Mouse (Mus musculus) limb, embryonic 14.5 days (tissue): ENCODE measurements around the gene Spsb1. TPM values are rescaled to one million over a fixed set of nuclear protein-coding genes. Genes with fewer than 3 reads are reported as not detected.
A peak's percentile ranks its signal among the peaks of the same experiment; 100 is the strongest.

Experiments used
- ATAC-seq: fragments of 200-750 bp; cut with Nextera tagmentation; 2 replicates; pipeline ENCODE4 v1.8.0; 2017; ENCODE audit warnings: low read depth, moderate number of reproducible peaks, moderate TSS enrichment; ENCODE audit not compliant: low FRiP score
- DNase-seq: peaks from one replicate; pipeline ENCODE4 v3.0.0-alpha.2; 2015; ENCODE audit warnings: low spot score
- H3K27ac ChIP-seq: fragments of 300-500 bp; sonication (generic); replicated peaks from 2 replicates; pipeline ENCODE4 v1.5.1; 2014; ENCODE audit warnings: low read depth, mild to moderate bottlenecking, low read length, moderate library complexity, mixed read lengths
- H3K27me3 ChIP-seq: fragments of 300-500 bp; sonication (generic); 2 replicates; pipeline ENCODE4 v1.6.1; 2014; ENCODE audit warnings: low read length, mixed read lengths; ENCODE audit not compliant: control insufficient read depth, insufficient read depth
- H3K36me3 ChIP-seq: fragments of 300-500 bp; sonication (generic); 2 replicates; pipeline ENCODE4 v1.6.1; 2014; ENCODE audit warnings: mild to moderate bottlenecking, low read length, moderate library complexity, mixed read lengths; ENCODE audit not compliant: control insufficient read depth, insufficient read depth
- H3K4me1 ChIP-seq: fragments of 300-500 bp; sonication (generic); 2 replicates; pipeline ENCODE4 v1.6.1; 2014; ENCODE audit warnings: antibody characterized with exemption, low read length, mixed read lengths; ENCODE audit not compliant: control insufficient read depth, insufficient read depth
- H3K4me2 ChIP-seq: fragments of 300-500 bp; sonication (generic); replicated peaks from 2 replicates; pipeline ENCODE4 v1.6.1; 2014; ENCODE audit warnings: low read depth, mild to moderate bottlenecking, low read length, moderate library complexity; ENCODE audit not compliant: severe bottlenecking
- H3K4me3 ChIP-seq: fragments of 300-500 bp; sonication (generic); replicated peaks from 2 replicates; pipeline ENCODE4 v1.5.1; 2014; ENCODE audit warnings: low read length
- H3K9ac ChIP-seq: fragments of 300-500 bp; sonication (generic); 2 replicates; pipeline ENCODE4 v1.6.1; 2014; ENCODE audit warnings: mild to moderate bottlenecking, low read depth, low read length, moderate library complexity; ENCODE audit not compliant: severe bottlenecking
- H3K9me3 ChIP-seq: fragments of 300-500 bp; sonication (generic); 2 replicates; pipeline ENCODE4 v1.6.1; 2016; ENCODE audit warnings: low read length; ENCODE audit not compliant: control insufficient read depth
- POLR2A ChIP-seq: fragments of 200-500 bp; IDR thresholded peaks from 2 replicates; pipeline ENCODE4 v1.8.0; 2012; ENCODE audit warnings: inconsistent platforms, mild to moderate bottlenecking, moderate library complexity, borderline replicate concordance; ENCODE audit not compliant: insufficient read depth, insufficient read length; ENCODE audit errors: extremely low read depth
- WGBS: fragments of 180-500 bp; shearing (Covaris S2); extraction: QIAGEN DNeasy Blood & Tissue Kit; methylation state at CpG from one replicate; pipeline ENCODE4 v1.1.7; 2014; 5-methylcytosine and 5-hydroxymethylcytosine counted together
- polyA plus RNA-seq, 2 experiments: library from polyadenylated mRNA; depleted of rRNA in 1 of 2; stranded (reverse) in 1 of 2; unstranded in 1 of 2; fragments of >200 nt; fragmentation: Nextera tagmentation in 1 of 2; extraction: Ambion mirVana in 1 of 2; gene quantifications; 2 replicates each; pipeline versions ENCODE4 v1.2.1 to v1.2.3; 2012 to 2014

Gene Spsb1
- polyA plus RNA-seq, 2 experiments, result 18.0 to 19.4 TPM

DNA sequence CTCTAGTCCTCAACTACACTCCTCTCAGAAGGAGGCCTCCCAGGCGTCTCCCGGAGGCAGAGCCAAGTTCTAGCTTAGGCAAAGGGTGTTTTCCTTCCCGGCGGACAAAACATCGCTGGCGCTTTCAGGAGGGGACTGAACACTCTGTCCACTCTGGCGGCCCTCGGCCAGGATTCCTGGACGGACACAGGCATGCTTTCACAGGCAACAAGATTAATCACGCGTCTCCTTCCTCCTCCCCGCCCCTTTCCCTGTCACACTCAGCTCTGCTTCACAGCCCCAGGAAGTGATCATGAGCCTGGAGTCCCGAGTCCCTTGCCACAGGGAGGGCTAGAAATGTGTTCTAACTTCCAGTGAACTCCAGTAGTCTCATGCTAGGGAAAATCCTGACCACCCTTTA, 65.0 kb downstream of the Spsb1 start:
- no peaks in the 10 kb centered on the region for H3K36me3 ChIP-seq
- peaks cover 66% of the 10 kb centered on the region for H3K4me1 ChIP-seq
- H3K27ac ChIP-seq, result peak overlapping the region; percentile 86
- DNase-seq, result no peak
- 17% methylated on average over 13 of the region's 13 CpGs for WGBS
- H3K4me2 ChIP-seq, result peak overlapping the region; percentile 35
- no peaks in the 10 kb centered on the region for H3K27me3 ChIP-seq
- peak overlapping the region; percentile 38; the same call in 1 of the 2 replicates for H3K9ac ChIP-seq
- H3K9me3 ChIP-seq, result no peaks in the 10 kb centered on the region
- H3K4me3 ChIP-seq, result no peak overlapping the region
- TF ChIP-seq POLR2A, result no peak
- ATAC-seq, result no peak

DNA sequence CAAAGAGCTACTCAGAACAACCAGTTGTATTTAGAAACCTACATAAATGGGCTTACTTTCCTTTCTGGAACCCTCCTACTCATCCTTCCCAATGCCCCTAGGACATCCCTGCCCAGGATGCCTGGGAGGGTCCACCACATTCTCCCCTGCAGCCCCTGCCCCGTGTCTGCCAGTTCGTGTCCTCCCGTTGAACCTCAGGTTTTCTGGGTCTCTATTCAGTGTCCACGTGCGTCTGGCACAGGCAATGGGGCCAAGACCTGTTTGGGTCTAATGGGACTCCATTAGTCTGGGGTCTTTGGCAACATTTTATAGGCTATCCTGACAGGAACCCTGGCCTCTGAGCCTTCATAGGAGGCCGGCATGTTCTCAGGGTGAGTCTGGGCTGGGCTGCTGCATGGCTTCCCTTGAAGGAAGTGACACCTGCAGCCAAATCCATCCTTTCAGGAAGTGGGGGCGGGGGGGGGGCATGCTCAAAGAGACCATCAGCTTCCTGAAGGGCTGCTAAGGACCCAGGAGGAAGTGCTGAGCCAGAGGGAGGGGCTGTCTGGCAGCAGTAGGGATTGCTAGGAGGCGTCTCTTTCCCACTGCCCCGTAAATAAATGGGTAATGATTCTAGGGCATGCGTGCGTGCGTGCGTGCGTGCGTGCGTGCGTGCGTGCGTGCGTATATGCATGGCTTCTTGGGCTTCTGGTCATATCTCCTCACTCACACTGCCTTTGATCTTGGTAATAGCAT, 65.9 kb downstream of the Spsb1 start:
- no peak overlapping the region for H3K9ac ChIP-seq
- TF ChIP-seq POLR2A, result no peak
- no peak for DNase-seq
- no peaks in the 10 kb centered on the region for H3K36me3 ChIP-seq
- H3K4me1 ChIP-seq, result peaks cover 56% of the 10 kb centered on the region
- no peaks in the 10 kb centered on the region for H3K9me3 ChIP-seq
- 46% methylated on average over 20 of the region's 20 CpGs for WGBS
- ATAC-seq, result no peak
- H3K27ac ChIP-seq, result peak overlapping the region; percentile 86; the same call in 1 of the 2 replicates
- H3K4me2 ChIP-seq, result no peak overlapping the region
- H3K27me3 ChIP-seq, result no peaks in the 10 kb centered on the region
- no peak overlapping the region for H3K4me3 ChIP-seq

DNA sequence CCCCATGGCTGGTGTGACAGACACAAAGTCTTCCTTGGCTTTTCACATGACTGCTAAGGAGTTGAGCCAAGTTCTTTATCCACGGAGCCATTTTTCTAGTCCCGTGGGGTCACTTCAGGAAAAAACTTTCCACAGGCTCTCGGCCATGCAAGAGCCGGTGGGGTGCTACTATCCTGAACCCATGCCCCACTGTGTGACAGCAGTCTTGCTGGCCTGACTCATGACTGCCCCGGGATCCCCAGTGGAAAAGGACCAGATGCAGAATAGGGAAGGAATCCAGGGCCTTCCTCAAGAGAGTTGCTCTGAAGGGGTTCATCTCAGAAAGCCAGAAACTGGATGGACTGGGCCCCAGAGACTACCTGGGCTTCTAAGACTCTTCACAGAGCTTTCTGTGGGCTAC, 66.7 kb downstream of the Spsb1 start:
- H3K4me2 ChIP-seq, result no peak overlapping the region
- H3K9me3 ChIP-seq, result no peaks in the 10 kb centered on the region
- no peak overlapping the region for H3K27ac ChIP-seq
- TF ChIP-seq POLR2A, result no peak
- DNase-seq (no peak), ATAC-seq (no peak)
- 86% methylated on average over 5 of the region's 5 CpGs for WGBS
- no peaks in the 10 kb centered on the region for H3K36me3 ChIP-seq
- H3K27me3 ChIP-seq, result no peaks in the 10 kb centered on the region
- peaks cover 49% of the 10 kb centered on the region for H3K4me1 ChIP-seq
- H3K4me3 ChIP-seq, result no peak overlapping the region
- no peak overlapping the region for H3K9ac ChIP-seq

DNA sequence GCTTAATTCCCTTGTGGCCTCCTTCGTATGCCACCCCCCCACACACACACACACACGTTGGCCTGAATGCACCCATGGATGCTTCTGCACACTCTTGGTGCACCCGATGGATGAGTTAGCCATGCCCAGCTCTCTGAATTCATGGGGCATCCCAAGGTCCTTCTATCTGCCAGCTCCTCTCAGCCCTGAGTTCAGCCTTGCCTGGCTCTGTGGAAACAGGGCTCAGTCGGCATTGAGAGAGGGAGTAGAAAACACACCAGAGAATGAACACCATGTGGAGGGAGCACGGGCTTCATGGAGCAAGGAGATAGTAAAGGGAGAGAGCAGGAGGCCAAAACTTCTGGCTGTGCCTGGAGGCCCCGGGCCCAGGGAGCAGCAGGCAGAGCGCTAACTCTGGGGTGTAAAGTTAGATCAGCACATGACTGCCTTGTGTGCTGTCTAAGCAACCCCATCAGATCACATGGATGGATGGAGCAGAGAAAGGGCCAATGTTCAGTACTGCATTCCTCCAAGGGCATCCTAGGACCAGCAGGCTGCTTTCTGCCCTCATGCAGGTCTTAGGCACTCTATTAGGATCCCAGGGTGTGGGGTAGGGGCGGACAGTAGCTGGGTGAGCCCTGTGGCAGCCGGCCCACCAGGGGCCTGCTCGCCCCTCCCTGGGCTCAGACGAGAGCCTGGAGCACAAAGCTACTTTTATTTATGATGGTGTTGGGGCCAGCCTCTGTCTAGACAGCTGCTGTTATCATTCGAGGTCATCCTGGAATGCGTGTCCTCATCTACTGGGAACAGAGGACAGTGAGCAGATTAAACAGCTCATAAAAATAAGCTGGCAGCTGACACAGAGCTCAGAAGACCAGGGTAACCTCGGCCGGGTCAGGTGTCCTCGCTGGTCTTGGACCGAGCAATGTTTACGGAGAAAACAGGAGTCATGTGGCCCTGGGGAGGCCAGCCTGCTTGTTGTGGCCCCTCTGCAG, 68.3 kb downstream of the Spsb1 start:
- no peak for TF ChIP-seq POLR2A
- Histone ChIP-seq H3K36me3 (no peaks in the 10 kb centered on the region), H3K4me3 (no peak overlapping the region), H3K4me1 (peaks cover 38% of the 10 kb centered on the region), H3K9ac (no peak overlapping the region), H3K27ac (no peak overlapping the region), H3K4me2 (no peak overlapping the region), H3K9me3 (no peaks in the 10 kb centered on the region), H3K27me3 (no peaks in the 10 kb centered on the region)
- DNase-seq (no peak), ATAC-seq (peak; percentile 31)
- 45% methylated on average over 18 of the region's 18 CpGs for whole genome bisulfite sequencing

DNA sequence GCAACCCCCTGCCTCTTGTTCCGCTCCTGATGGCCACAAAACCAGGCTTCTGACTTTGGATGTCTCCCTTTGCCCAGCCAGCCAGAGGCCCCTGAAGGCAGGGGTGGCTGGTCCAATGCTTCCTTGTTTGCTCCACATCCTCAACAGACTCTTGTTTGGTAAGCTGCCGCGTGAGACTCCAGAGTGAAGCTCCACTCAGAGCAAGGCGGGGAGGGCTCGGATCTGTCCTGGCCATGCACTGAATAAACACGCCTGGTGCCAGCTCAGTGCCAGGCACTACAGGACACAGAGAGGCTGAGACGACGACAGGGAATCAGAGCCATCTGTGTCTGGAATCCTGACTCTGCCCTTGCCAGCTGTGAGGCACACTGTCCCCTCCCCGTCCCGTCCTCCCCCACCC, 70.9 kb downstream of the Spsb1 start:
- no peak for ATAC-seq
- H3K9me3 ChIP-seq, result no peaks in the 10 kb centered on the region
- H3K4me3 ChIP-seq, result no peak overlapping the region
- no peak overlapping the region for H3K27ac ChIP-seq
- no peaks in the 10 kb centered on the region for H3K27me3 ChIP-seq
- H3K4me2 ChIP-seq, result no peak overlapping the region
- peaks cover 12% of the 10 kb centered on the region for H3K4me1 ChIP-seq
- H3K36me3 ChIP-seq, result no peaks in the 10 kb centered on the region
- H3K9ac ChIP-seq, result no peak overlapping the region
- TF ChIP-seq POLR2A, result no peak
- 74% methylated on average over 10 of the region's 10 CpGs for WGBS
- DNase-seq, result no peak
